Mouse (Mus musculus): ENCODE data around the gene Zfp36. TPM values are rescaled to one million over a fixed set of nuclear protein-coding genes. Genes with fewer than 3 reads are reported as not detected.
A peak's percentile ranks its signal among the peaks of the same experiment; 100 is the strongest.

Gene Zfp36
- polyA plus RNA-seq, 1 experiment from 2014 or later, result 4.7 TPM

DNA sequence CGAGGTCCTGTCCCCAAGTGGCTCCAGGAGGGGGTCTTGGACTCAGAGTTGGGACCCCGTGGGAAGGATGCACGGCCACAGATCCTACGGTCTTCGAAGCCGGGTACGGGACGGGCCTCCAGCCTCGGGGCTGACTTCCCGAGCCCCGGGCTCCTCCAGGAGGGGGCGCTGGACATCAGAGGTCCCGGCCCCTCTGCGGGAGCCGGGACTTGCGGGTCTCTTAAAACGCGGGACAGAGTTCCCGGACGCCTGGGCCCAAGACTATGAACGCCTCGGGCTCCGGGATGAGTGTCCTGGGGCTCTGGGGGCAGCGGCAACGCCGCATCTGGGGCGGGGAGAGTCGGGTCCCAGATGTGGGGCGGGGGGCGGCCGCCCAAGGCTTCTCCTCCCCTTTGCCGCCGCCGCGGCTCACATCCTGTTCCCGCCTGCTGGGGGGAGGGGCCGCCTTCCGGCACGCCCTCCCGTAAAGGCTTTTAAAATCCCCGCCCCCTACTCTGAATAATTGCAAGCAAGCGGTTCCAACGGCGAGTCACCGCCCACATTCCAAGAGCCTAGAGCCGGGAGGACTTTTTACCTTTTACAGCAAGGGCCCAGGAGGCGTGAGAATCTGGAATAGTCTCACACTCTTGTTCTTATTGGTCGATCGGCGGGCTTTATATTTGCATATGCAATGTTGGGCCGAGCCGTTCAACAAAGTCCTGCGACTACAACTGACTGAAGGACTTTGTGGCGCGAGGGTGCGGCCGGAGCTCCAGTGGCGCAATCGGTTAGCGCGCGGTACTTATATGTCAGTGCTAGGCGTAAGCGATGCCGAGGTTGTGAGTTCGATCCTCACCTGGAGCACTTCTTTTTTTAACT lies 7.6 kb downstream of the Zfp36 start, which contains the start of gene Plekhg2:
Plekhg2 (minus strand) TSS at position 349 of the 858 bp plus-strand sequence.
- Histone ChIP-seq H3K4me2 (ENCODE audit: low read depth, low read length) (peak within 1 kb of the TSS; percentile 82), H3K4me1 (ENCODE audit: control insufficient read depth, insufficient read depth, low read length) (peaks cover 4% of the 10 kb centered on the region), H3K9me3 (replicated peaks; ENCODE audit: control insufficient read depth, low read length) (no peaks in the 10 kb centered on the region), H3K27me3 (ENCODE audit: control insufficient read depth, insufficient read depth, low read length) (no peaks in the 10 kb centered on the region), H3K36me3 (replicated peaks; ENCODE audit: control insufficient read depth, insufficient read depth, low read depth, low read length) (peaks cover 12% of the 10 kb centered on the region), H3K27ac (replicated peaks; ENCODE audit: low read depth, low read length) (peak within 1 kb of the TSS; percentile 93), H3K4me3 (ENCODE audit: low read depth, low read length) (peak within 1 kb of the TSS; percentile 89), H3K9ac (replicated peaks; ENCODE audit: low read length) (peak within 1 kb of the TSS; percentile 96)
- DNase-seq (ENCODE audit: low spot score), result peak; percentile 99
- peak; percentile 83 for ATAC-seq (replicated peaks; ENCODE audit: insufficient number of reproducible peaks, low FRiP score, low TSS enrichment, low read depth)
- under 1% methylated on average over 64 of the region's 66 CpGs for WGBS

DNA sequence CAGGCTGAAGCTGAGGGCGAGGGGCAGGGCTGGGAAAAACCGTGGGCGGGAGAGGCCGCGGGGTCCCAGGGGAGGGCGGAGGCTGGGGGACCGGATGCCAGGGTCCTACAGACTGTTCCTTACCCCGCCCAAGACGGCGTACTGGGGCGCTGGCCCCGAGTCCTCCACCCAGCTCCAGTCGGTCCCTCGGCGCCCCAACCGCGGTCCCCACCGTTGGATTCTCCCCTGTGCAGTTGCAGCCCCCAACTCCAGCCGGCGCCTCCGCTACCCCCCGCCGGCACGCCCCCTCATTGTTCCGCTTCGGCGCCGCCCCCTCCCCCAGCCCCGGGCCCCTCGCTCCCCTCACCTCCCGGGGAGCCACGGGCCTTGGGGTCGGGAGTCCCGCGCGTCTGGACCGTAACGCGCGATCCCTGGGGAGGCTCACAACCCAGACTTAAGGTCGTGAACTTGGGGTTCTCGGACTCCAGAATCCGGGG lies 8.5 kb downstream of the Zfp36 start:
- no peaks in the 10 kb centered on the region for H3K9me3 ChIP-seq (replicated peaks; ENCODE audit: control insufficient read depth, low read length)
- peak overlapping the region; percentile 89 for H3K4me3 ChIP-seq (ENCODE audit: low read depth, low read length)
- peaks cover 4% of the 10 kb centered on the region for H3K4me1 ChIP-seq (ENCODE audit: control insufficient read depth, insufficient read depth, low read length)
- peak overlapping the region; percentile 82 for H3K4me2 ChIP-seq (ENCODE audit: low read depth, low read length)
- ATAC-seq (replicated peaks; ENCODE audit: insufficient number of reproducible peaks, low FRiP score, low TSS enrichment, low read depth) (peak; percentile 4; the same call in 1 of the 2 replicates), DNase-seq (ENCODE audit: low spot score) (peak; percentile 71)
- peak overlapping the region; percentile 93 for H3K27ac ChIP-seq (replicated peaks; ENCODE audit: low read depth, low read length)
- peaks cover 12% of the 10 kb centered on the region for H3K36me3 ChIP-seq (replicated peaks; ENCODE audit: control insufficient read depth, insufficient read depth, low read depth, low read length)
- 0% methylated on average over 39 of the region's 43 CpGs for WGBS
- H3K27me3 ChIP-seq (ENCODE audit: control insufficient read depth, insufficient read depth, low read length), result no peaks in the 10 kb centered on the region
- H3K9ac ChIP-seq (replicated peaks; ENCODE audit: low read length), result peak overlapping the region; percentile 96

DNA sequence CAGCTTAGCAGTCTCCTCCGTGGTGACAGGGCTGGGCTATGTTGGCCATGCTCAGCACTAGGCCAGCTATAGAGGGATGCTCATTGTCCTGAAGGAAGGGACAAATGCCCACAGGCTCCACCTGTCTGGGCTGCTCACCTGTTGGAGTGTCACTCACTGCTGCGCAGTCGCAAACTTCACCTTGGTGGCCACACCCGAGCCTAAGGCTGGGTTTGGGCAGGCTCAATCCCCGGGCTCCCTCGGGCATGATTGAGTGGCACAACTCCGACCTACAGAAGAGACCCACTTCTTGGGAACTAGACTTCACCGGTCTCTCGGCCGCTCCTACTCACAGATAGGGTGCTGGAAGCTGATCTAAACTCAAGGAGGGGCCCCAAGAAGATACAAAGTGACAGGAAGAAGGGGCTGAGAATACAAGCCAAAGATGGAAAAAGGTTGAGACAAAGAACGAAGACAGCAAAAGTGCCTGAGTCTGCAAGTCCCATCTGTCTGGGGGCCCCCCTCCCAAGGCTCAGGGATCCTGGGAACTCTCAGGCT lies 9.0 kb downstream of the Zfp36 start:
- DNase-seq (ENCODE audit: low spot score), result no peak
- H3K27ac ChIP-seq (replicated peaks; ENCODE audit: low read depth, low read length), result peak overlapping the region; percentile 93
- H3K9me3 ChIP-seq (replicated peaks; ENCODE audit: control insufficient read depth, low read length), result no peaks in the 10 kb centered on the region
- 10% methylated on average over 11 of the region's 11 CpGs for WGBS
- H3K27me3 ChIP-seq (ENCODE audit: control insufficient read depth, insufficient read depth, low read length), result no peaks in the 10 kb centered on the region
- H3K36me3 ChIP-seq (replicated peaks; ENCODE audit: control insufficient read depth, insufficient read depth, low read depth, low read length), result peaks cover 12% of the 10 kb centered on the region
- no peak for ATAC-seq (replicated peaks; ENCODE audit: insufficient number of reproducible peaks, low FRiP score, low TSS enrichment, low read depth)
- H3K9ac ChIP-seq (replicated peaks; ENCODE audit: low read length), result peak overlapping the region; percentile 96
- H3K4me1 ChIP-seq (ENCODE audit: control insufficient read depth, insufficient read depth, low read length), result peaks cover 4% of the 10 kb centered on the region
- peak overlapping the region; percentile 82 for H3K4me2 ChIP-seq (ENCODE audit: low read depth, low read length)
- H3K4me3 ChIP-seq (ENCODE audit: low read depth, low read length), result peak overlapping the region; percentile 89

DNA sequence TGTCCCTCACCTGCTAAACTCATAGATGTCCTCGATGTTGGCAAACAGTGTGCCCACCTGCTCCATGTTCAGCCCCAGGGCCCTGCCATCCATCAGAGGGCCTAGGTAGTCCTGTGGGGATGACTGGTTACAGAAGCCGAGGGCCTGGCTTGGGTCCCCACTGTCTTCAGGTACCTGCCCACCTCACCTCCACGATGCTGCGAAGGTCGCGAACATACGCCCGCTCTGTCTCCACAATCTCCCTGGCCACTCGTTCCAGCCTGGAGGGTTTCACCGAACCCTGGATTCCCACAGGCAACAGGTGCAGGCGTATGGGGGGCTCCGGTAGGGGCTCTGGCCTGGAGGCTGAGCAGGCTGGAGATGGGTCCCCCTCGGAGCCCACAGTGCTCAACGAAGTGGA lies 10.0 kb downstream of the Zfp36 start:
- 90% methylated on average over 14 of the region's 14 CpGs for WGBS
- Histone ChIP-seq H3K36me3 (replicated peaks; ENCODE audit: control insufficient read depth, insufficient read depth, low read depth, low read length) (peaks cover 14% of the 10 kb centered on the region), H3K4me1 (ENCODE audit: control insufficient read depth, insufficient read depth, low read length) (peaks cover 4% of the 10 kb centered on the region), H3K9ac (replicated peaks; ENCODE audit: low read length) (peak overlapping the region; percentile 96), H3K9me3 (replicated peaks; ENCODE audit: control insufficient read depth, low read length) (no peaks in the 10 kb centered on the region), H3K27ac (replicated peaks; ENCODE audit: low read depth, low read length) (no peak overlapping the region), H3K27me3 (ENCODE audit: control insufficient read depth, insufficient read depth, low read length) (no peaks in the 10 kb centered on the region), H3K4me3 (ENCODE audit: low read depth, low read length) (peak overlapping the region; percentile 89), H3K4me2 (ENCODE audit: low read depth, low read length) (peak overlapping the region; percentile 82)
- ATAC-seq (replicated peaks; ENCODE audit: insufficient number of reproducible peaks, low FRiP score, low TSS enrichment, low read depth) (no peak), DNase-seq (ENCODE audit: low spot score) (no peak)

DNA sequence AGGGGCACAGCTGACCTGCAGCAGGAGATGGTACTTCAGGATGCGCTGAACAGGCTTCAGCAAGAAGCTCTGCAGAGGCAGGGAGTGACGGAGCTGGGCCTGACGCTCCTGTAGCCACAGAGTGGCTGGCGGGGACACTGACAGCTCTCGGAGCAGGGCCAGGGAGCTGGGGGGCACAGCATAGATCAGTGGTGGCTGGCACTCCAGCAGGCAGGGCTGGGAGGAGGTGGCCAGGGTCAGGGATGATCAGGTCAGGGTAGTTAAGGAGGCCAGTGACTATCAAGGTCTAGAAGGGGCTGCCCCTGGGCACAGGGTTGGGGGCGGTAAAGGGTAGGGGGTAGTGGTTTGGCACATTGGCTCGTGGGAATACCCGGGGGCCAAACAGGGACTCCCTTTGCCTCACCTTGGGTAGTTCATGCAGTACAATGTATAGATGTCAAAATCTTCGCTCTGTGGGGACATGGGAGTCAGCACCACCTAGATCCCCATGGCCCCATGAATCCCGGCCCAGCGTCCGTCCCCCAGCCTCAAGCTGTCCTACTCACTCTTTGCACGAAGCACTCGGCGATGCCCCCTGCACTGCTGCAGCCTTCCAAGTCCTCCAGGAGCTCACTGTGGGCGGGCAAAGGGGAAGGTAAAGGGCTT lies 11.7 kb downstream of the Zfp36 start:
- Histone ChIP-seq H3K27ac (replicated peaks; ENCODE audit: low read depth, low read length) (no peak overlapping the region), H3K4me3 (ENCODE audit: low read depth, low read length) (no peak overlapping the region), H3K4me2 (ENCODE audit: low read depth, low read length) (no peak overlapping the region), H3K36me3 (replicated peaks; ENCODE audit: control insufficient read depth, insufficient read depth, low read depth, low read length) (peaks cover 21% of the 10 kb centered on the region), H3K9me3 (replicated peaks; ENCODE audit: control insufficient read depth, low read length) (no peaks in the 10 kb centered on the region), H3K4me1 (ENCODE audit: control insufficient read depth, insufficient read depth, low read length) (peaks cover 4% of the 10 kb centered on the region), H3K9ac (replicated peaks; ENCODE audit: low read length) (no peak overlapping the region), H3K27me3 (ENCODE audit: control insufficient read depth, insufficient read depth, low read length) (no peaks in the 10 kb centered on the region)
- 96% methylated on average over 16 of the region's 16 CpGs for WGBS
- no peak for ATAC-seq (replicated peaks; ENCODE audit: insufficient number of reproducible peaks, low FRiP score, low TSS enrichment, low read depth)
- no peak for DNase-seq (ENCODE audit: low spot score)

DNA sequence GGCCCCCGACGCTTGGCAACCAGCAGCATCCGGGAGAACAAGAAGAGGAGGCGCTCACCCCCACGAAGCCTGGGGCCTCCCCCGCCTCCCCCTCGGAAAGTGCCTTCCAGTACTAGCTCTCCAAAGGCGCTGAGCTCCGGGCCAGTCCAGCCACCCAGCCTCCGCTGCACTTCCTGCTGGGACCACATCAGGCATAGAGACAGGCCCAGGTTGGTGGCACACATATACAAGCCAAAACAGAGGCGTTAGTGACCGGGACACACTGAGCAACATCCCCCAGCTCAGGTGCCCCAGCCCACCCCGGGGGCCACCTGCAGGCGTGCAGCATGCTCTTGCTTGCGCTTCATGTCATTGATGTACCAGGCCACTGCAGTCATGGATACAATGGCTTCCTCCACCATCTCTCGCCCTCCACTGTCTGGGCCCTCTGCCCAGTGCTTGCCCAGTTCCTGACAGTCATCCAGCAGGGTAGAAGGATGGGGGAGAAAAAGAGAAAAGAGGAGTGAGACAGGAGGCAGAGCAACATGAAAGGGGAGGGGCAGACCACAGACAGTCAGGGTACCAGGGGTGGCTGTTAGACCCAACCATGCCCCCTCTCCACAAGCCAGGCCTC lies 12.3 kb downstream of the Zfp36 start:
- DNase-seq (ENCODE audit: low spot score), result no peak
- 91% methylated on average over 16 of the region's 16 CpGs for WGBS
- no peak overlapping the region for H3K27ac ChIP-seq (replicated peaks; ENCODE audit: low read depth, low read length)
- H3K9me3 ChIP-seq (replicated peaks; ENCODE audit: control insufficient read depth, low read length), result no peaks in the 10 kb centered on the region
- no peak overlapping the region for H3K4me3 ChIP-seq (ENCODE audit: low read depth, low read length)
- H3K4me1 ChIP-seq (ENCODE audit: control insufficient read depth, insufficient read depth, low read length), result peaks cover 4% of the 10 kb centered on the region
- H3K36me3 ChIP-seq (replicated peaks; ENCODE audit: control insufficient read depth, insufficient read depth, low read depth, low read length), result peaks cover 22% of the 10 kb centered on the region
- no peak overlapping the region for H3K4me2 ChIP-seq (ENCODE audit: low read depth, low read length)
- no peaks in the 10 kb centered on the region for H3K27me3 ChIP-seq (ENCODE audit: control insufficient read depth, insufficient read depth, low read length)
- no peak overlapping the region for H3K9ac ChIP-seq (replicated peaks; ENCODE audit: low read length)
- ATAC-seq (replicated peaks; ENCODE audit: insufficient number of reproducible peaks, low FRiP score, low TSS enrichment, low read depth), result no peak

DNA sequence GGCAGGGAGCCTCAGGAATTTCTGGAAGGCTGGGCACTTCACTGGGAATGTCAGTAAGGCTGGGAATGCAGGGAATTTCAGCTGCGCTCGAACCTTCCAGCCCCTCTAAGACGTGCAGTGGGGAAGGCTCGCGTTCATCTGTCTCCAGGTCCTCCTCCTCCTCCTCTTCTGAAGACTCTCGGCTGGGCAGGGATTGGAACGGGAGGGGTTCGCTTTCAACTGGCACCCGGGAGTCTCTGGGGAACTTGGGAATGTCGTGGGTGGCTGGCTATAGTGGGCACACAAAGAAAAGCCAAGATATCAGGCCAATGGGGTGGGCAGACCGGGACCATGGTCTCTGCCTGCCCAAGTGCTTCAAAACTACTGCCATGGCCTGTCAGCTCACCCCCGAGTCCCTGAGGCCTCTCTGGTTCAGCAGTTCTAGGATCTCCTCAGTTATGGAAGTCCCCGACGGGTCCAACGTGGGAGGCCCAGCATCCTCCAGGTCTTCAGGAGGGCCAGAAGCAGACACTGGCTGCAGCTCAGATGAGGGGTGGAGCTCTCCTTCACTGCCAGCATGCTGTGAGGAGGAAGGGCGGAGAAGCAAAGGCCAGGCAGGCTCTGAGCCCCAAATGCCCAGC lies 17.5 kb downstream of the Zfp36 start:
- ATAC-seq (replicated peaks; ENCODE audit: insufficient number of reproducible peaks, low FRiP score, low TSS enrichment, low read depth), result no peak
- no peak overlapping the region for H3K4me3 ChIP-seq (ENCODE audit: low read depth, low read length)
- peaks cover 40% of the 10 kb centered on the region for H3K36me3 ChIP-seq (replicated peaks; ENCODE audit: control insufficient read depth, insufficient read depth, low read depth, low read length)
- H3K4me1 ChIP-seq (ENCODE audit: control insufficient read depth, insufficient read depth, low read length), result no peaks in the 10 kb centered on the region; the same call in 1 of the 2 replicates
- H3K9me3 ChIP-seq (replicated peaks; ENCODE audit: control insufficient read depth, low read length), result no peaks in the 10 kb centered on the region
- DNase-seq (ENCODE audit: low spot score), result no peak
- no peaks in the 10 kb centered on the region for H3K27me3 ChIP-seq (ENCODE audit: control insufficient read depth, insufficient read depth, low read length)
- H3K9ac ChIP-seq (replicated peaks; ENCODE audit: low read length), result no peak overlapping the region
- H3K27ac ChIP-seq (replicated peaks; ENCODE audit: low read depth, low read length), result no peak overlapping the region
- 88% methylated on average over 16 of the region's 16 CpGs for WGBS
- no peak overlapping the region for H3K4me2 ChIP-seq (ENCODE audit: low read depth, low read length)
